Comparison of ENCODE assay signal across 23 mouse cellular contexts in the genomic region with DNA sequence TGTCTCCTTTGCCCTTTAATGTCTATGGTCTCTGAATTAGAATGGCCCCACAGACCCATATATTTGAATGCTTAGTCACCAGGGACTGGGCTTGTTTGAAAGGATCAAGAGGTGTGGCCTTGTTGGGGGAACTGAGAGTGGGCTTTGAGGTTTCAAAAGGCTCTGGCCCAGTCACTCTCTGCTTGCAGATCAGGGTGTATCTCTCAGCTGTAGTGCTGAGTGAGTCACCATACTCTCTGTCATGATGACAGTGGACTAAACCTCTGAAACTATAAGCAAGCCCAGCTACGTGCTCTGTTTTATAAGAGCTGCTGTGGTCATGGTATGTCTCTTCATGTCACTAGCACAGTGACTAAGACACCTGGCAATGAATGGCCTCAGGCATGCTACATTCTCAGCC. TPM values are rescaled to one million over a fixed set of nuclear protein-coding genes. Genes with fewer than 3 reads are reported as not detected.
DNase-seq lines count a peak whose midpoint lies in the region; ATAC-seq and TF ChIP-seq lines count a peak whose summit lies in the region.
"Had no signal": no experiment of that assay in that cellular context is flagged by ENCODE, and none has a peak within 500 bp of the region (broad histone marks: within the 10 kb centered on the region; RNA-seq: fewer than 3 reads in every experiment).

No protein-coding gene starts in this region.

- TF ChIP-seq POLR2A in testis, adult 2 months (IDR thresholded peaks at IDR 0.05; ENCODE audit: control insufficient read depth, low read depth, low read length) = no peak

- TF ChIP-seq CTCF in testis, adult 2 months (IDR thresholded peaks at IDR 0.05; ENCODE audit: control insufficient read depth, insufficient read depth, insufficient replicate concordance, low read depth, low read length) = no peak

- no peak overlapping the region for H3K27ac ChIP-seq in testis, adult 2 months (ENCODE audit: control insufficient read depth, insufficient read depth, low read depth, low read length)
- H3K27ac ChIP-seq in midbrain, embryonic 10.5 days (replicated peaks) = no peak overlapping the region
- no peak overlapping the region for H3K27ac ChIP-seq in hindbrain, embryonic 13.5 days
- H3K27ac ChIP-seq: embryonic facial prominence, embryonic 12.5 days; forebrain, embryonic 12.5 days; gastrocnemius, adult 2 months had no signal

- H3K9me3 ChIP-seq in midbrain, embryonic 10.5 days (replicated peaks) = no peaks in the 10 kb centered on the region
- no peaks in the 10 kb centered on the region for H3K9me3 ChIP-seq in hindbrain, embryonic 13.5 days
- H3K9me3 ChIP-seq: embryonic facial prominence, embryonic 12.5 days; forebrain, embryonic 12.5 days had no signal

- peaks cover 6% of the 10 kb centered on the region for H3K4me1 ChIP-seq in testis, adult 2 months (ENCODE audit: control insufficient read depth, insufficient read depth, low read length)
- H3K4me1 ChIP-seq in midbrain, embryonic 10.5 days = peaks cover 9% of the 10 kb centered on the region; the same call in 1 of the 2 replicates
- H3K4me1 ChIP-seq in hindbrain, embryonic 13.5 days (replicated peaks) = peaks cover 12% of the 10 kb centered on the region

- peak overlapping the region; percentile 87 for H3K4me3 ChIP-seq in testis, adult 2 months (ENCODE audit: control insufficient read depth, low read depth, low read length)
- H3K4me3 ChIP-seq in midbrain, embryonic 10.5 days = no peak overlapping the region
- no peak overlapping the region for H3K4me3 ChIP-seq in hindbrain, embryonic 13.5 days
- H3K4me3 ChIP-seq: embryonic facial prominence, embryonic 12.5 days; forebrain, embryonic 12.5 days; gastrocnemius, adult 2 months had no signal

- no peaks in the 10 kb centered on the region for H3K27me3 ChIP-seq in testis, adult 2 months (ENCODE audit: control insufficient read depth, insufficient read depth, low read length)
- no peaks in the 10 kb centered on the region for H3K27me3 ChIP-seq in midbrain, embryonic 10.5 days (ENCODE audit: low read depth, poor library complexity, severe bottlenecking)
- H3K27me3 ChIP-seq in hindbrain, embryonic 13.5 days = no peaks in the 10 kb centered on the region
- H3K27me3 ChIP-seq: embryonic facial prominence, embryonic 12.5 days; forebrain, embryonic 12.5 days had no signal

- H3K9ac ChIP-seq in hindbrain, embryonic 13.5 days = no peak overlapping the region
- H3K9ac ChIP-seq: embryonic facial prominence, embryonic 12.5 days; forebrain, embryonic 12.5 days had no signal

- 81% methylated on average over 1 of the region's 1 CpGs for WGBS in midbrain, embryonic 10.5 days
- WGBS in hindbrain, embryonic 13.5 days = 83% methylated on average over 1 of the region's 1 CpGs

- ATAC-seq in granulocyte monocyte progenitor cell, adult 5-6 weeks (replicated peaks; ENCODE audit: poor library complexity, severe bottlenecking) = peak; percentile 79
- no peak for ATAC-seq in frontal cortex, adult (ENCODE audit: low TSS enrichment)
- no peak for ATAC-seq in hindbrain, embryonic 13.5 days (ENCODE audit: low FRiP score)
- ATAC-seq: forebrain, embryonic 16.5 days; hindbrain, embryonic 16.5 days; inflammation-experienced regulatory T-cells, adult 6 months had no signal

- DNase-seq in testis, postnatal 14 days (ENCODE audit: low spot score) = no peak
- peak; percentile 8 for DNase-seq in MN1 (ENCODE audit: low spot score)
- DNase-seq in testis, postnatal 10 days (ENCODE audit: low spot score) = peak; percentile 7
- no peak for DNase-seq in midbrain, embryonic 10.5 days (ENCODE audit: low spot score)
- DNase-seq: adrenal gland, adult 2 months; adrenal gland, postnatal 36 days; cerebellum, adult 11 months; cerebellum, adult 8-10 months; cerebellum, postnatal 14 days; gastrocnemius, adult 2 months; gastrocnemius, postnatal 25 days; heart, adult 18-20 months; heart, postnatal 36 days had no signal

- no peak overlapping the region for H3K4me2 ChIP-seq in hindbrain, embryonic 13.5 days
- H3K4me2 ChIP-seq: embryonic facial prominence, embryonic 12.5 days; forebrain, embryonic 12.5 days; heart, embryonic 11.5 days had no signal

- H3K36me3 ChIP-seq in testis, adult 2 months (ENCODE audit: control insufficient read depth, insufficient read depth, low read length) = no peaks in the 10 kb centered on the region
- no peaks in the 10 kb centered on the region for H3K36me3 ChIP-seq in midbrain, embryonic 10.5 days
- H3K36me3 ChIP-seq in hindbrain, embryonic 13.5 days = no peaks in the 10 kb centered on the region
- H3K36me3 ChIP-seq: embryonic facial prominence, embryonic 12.5 days; forebrain, embryonic 12.5 days had no signal

RNA-seq across cellular contexts. Expression of gene Cript, which starts 27.1 kb away (rescaled TPM):
- polyA plus RNA-seq in testis, adult 2 months (2012; rRNA removed) = 39.2 and 58.9 TPM in 2 replicates
- total RNA-seq in granulocyte monocyte progenitor cell, adult 5-6 weeks (2014; fragmentation: Nextera tagmentation) = 75.0 and 82.0 TPM in 2 replicates
- total RNA-seq in granulocyte monocyte progenitor cell, adult 5-6 weeks (2017) = 57.9 and 68.6 TPM in 2 replicates
- 161 and 172 TPM in 2 replicates for polyA plus RNA-seq in midbrain, embryonic 10.5 days (2016; fragmentation: Nextera tagmentation; extraction: Ambion mirVana)
- polyA plus RNA-seq in hindbrain, embryonic 13.5 days (2015; fragmentation: Nextera tagmentation; extraction: Ambion mirVana) = 224 and 236 TPM in 2 replicates

RNA-seq across cellular contexts. Expression of gene Pigf, which starts 27.2 kb away (rescaled TPM):
- 86.0 and 112 TPM in 2 replicates for polyA plus RNA-seq in testis, adult 2 months (2012; rRNA removed)
- total RNA-seq in granulocyte monocyte progenitor cell, adult 5-6 weeks (2014; fragmentation: Nextera tagmentation) = 13.8 and 17.0 TPM in 2 replicates
- 22.3 and 25.0 TPM in 2 replicates for total RNA-seq in granulocyte monocyte progenitor cell, adult 5-6 weeks (2017)
- 50.0 and 52.2 TPM in 2 replicates for polyA plus RNA-seq in midbrain, embryonic 10.5 days (2016; fragmentation: Nextera tagmentation; extraction: Ambion mirVana)
- 36.8 and 37.0 TPM in 2 replicates for polyA plus RNA-seq in hindbrain, embryonic 13.5 days (2015; fragmentation: Nextera tagmentation; extraction: Ambion mirVana)

RNA-seq across cellular contexts. Expression of gene Socs5, which starts 55.0 kb away (rescaled TPM):
- polyA plus RNA-seq in testis, adult 2 months (2012; rRNA removed) = 6.4 and 6.9 TPM in 2 replicates
- 6.0 and 6.3 TPM in 2 replicates for total RNA-seq in granulocyte monocyte progenitor cell, adult 5-6 weeks (2014; fragmentation: Nextera tagmentation)
- total RNA-seq in granulocyte monocyte progenitor cell, adult 5-6 weeks (2017) = 3.0 and 3.3 TPM in 2 replicates
- polyA plus RNA-seq in midbrain, embryonic 10.5 days (2016; fragmentation: Nextera tagmentation; extraction: Ambion mirVana) = 8.5 and 8.9 TPM in 2 replicates
- polyA plus RNA-seq in hindbrain, embryonic 13.5 days (2015; fragmentation: Nextera tagmentation; extraction: Ambion mirVana) = 13.0 and 13.3 TPM in 2 replicates

Comparison
In these comparisons a context has a peak if more than half of its experiments do, and no peak if none do; other contexts are left out.
1. DNase-seq: peak in MN1 (single experiment) and testis, postnatal 10 days (single experiment); none in testis, postnatal 14 days (single experiment) and midbrain, embryonic 10.5 days (single experiment).